Mouse (Mus musculus) G1E (cell line): ENCODE results near the gene Tmem214.

Experiments
- CTCF ChIP-seq: IDR thresholded peaks from 2 replicates; pipeline ENCODE4 v1.5.1; 2012; ENCODE audit warnings: low read depth, low read length, inconsistent platforms, mixed read lengths
- GATA1 ChIP-seq: IDR thresholded peaks from 2 replicates; pipeline ENCODE4 v1.6.1; 2012; ENCODE audit warnings: borderline replicate concordance, low read length, inconsistent platforms, mixed read lengths

DNA sequence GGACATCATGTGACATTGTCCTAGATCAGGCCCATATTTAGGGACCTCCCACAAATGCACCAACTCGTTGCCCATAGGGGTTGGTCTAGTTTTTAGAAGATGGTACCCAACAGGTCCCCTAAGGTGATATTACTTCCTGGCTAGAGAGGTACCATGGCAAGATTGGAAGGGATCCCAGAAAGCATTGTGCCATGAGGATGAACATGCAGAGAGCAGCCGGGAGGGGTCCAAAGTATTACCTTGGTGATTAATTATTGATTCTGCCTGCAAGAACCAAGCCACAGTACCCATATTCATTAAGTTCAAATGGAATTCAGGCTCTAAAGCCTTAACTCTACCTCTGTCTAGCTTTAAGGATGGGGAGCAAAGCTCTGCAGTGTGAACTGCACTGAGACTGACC is 58.3 kb downstream of the Tmem214 start:
- TF ChIP-seq GATA1: no peak
- no peak for TF ChIP-seq CTCF
